ENCODE assay signal across 8 mouse cellular contexts in the genomic region with DNA sequence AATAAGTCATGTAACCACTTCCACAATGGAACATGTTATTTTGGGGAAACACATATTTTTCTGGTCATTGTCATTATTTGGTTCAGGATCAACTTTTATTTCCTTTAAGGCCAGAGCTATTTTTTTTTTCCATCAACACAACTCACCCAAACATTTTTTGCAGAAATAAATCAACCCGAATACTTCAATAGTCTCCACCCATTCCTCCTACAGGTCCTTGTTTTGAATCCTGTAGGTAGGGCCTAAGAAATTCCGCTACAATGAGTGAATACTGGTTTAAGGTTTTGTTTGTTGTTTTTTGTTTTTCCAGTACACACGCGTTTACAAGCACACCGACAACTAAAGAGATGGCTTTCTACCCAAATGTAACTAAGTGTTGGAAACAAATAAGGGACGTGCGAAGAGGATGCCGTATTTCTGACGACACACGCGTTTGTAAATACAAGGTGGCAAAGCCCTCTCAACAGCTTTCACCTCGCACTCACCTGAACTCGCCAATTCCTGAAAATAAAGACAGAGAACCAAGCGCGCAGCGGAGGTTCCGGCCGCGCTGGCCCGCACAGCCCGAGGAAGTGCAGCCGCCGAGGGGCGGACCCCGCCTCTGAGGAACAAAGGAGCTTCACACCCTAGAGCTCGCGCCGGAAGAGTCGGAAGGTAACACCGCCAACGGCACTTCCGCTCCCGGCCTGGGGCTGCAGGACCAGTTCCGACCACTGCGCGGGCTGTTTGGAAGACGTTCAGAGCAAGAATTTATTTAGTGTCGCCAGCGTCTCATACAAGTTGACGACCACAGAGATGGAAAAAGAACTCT. TPM values are rescaled to one million over a fixed set of nuclear protein-coding genes. Genes with fewer than 3 reads are reported as not detected.
DNase-seq lines count a peak whose midpoint lies in the region; ATAC-seq and TF ChIP-seq lines count a peak whose summit lies in the region.

A gene (minus strand): TSS at position 646 of the 811 bp plus-strand sequence.

- TF ChIP-seq CTCF in C2C12 (IDR thresholded peaks at IDR 0.05; ENCODE audit: control insufficient read depth, insufficient read depth, insufficient read length): peak; percentile 1
- TF ChIP-seq CTCF in brain, embryonic 14.5 days (IDR thresholded peaks at IDR 0.05; ENCODE audit: borderline replicate concordance, extremely low read depth, insufficient read depth, insufficient read length): peak; percentile 77
- peak; percentile 75 for TF ChIP-seq CTCF in liver, adult 2 months (IDR thresholded peaks at IDR 0.05; ENCODE audit: low read depth, low read length)

- ATAC-seq in heart, embryonic 11.5 days (replicated peaks; ENCODE audit: insufficient number of reproducible peaks, low FRiP score, low TSS enrichment): peak; percentile 98
- ATAC-seq in kidney, embryonic 16.5 days (ENCODE audit: low FRiP score, low TSS enrichment): peak; percentile 99

- H3K27ac ChIP-seq in heart, embryonic 11.5 days (ENCODE audit: low read depth, low read length): peak within 1 kb of the TSS; percentile 54; the same call in 1 of the 2 replicates
- peak within 1 kb of the TSS; percentile 58 for H3K27ac ChIP-seq in kidney, embryonic 16.5 days (ENCODE audit: low read length)
- H3K27ac ChIP-seq in liver, adult 2 months (replicated peaks; ENCODE audit: insufficient read depth, low read depth, low read length): peak within 1 kb of the TSS; percentile 55

- TF ChIP-seq POLR2A in brain, embryonic 14.5 days (IDR thresholded peaks at IDR 0.05; ENCODE audit: borderline replicate concordance, extremely low read depth, insufficient read depth, insufficient read length, poor library complexity, severe bottlenecking): peak; percentile 92
- TF ChIP-seq POLR2A in liver, adult 2 months (IDR thresholded peaks at IDR 0.05; ENCODE audit: extremely low read depth, insufficient read depth, low read length): 0 out of 2 replicates have a peak, but pooled peaks have one; percentile 11
- peak; percentile 68 for TF ChIP-seq POLR2A in myocyte (IDR thresholded peaks at IDR 0.05; ENCODE audit: insufficient read length, low read depth)

- 3% methylated on average over 40 of the region's 40 CpGs for WGBS in heart, embryonic 11.5 days (ENCODE audit: insufficient replicate concordance)
- WGBS in kidney, embryonic 16.5 days: 2% methylated on average over 40 of the region's 40 CpGs
- WGBS in liver, adult 2 months: under 1% methylated on average over 40 of the region's 40 CpGs

- peak within 1 kb of the TSS; percentile 80 for H3K9ac ChIP-seq in heart, embryonic 11.5 days (ENCODE audit: low read depth, low read length)
- H3K9ac ChIP-seq in kidney, embryonic 16.5 days (replicated peaks; ENCODE audit: low read length): peak within 1 kb of the TSS; percentile 72
- H3K9ac ChIP-seq in liver, adult 2 months (ENCODE audit: low read depth, low read length): peak within 1 kb of the TSS; percentile 78

- H3ac ChIP-seq in C2C12 (ENCODE audit: control insufficient read depth, insufficient read length, low read depth) (peak within 1 kb of the TSS; percentile 56), myocyte (ENCODE audit: control insufficient read depth, insufficient read length) (peak within 1 kb of the TSS; percentile 2)

- peak within 1 kb of the TSS; percentile 51 for H3K4me3 ChIP-seq in C2C12 (ENCODE audit: insufficient read depth, poor library complexity, severe bottlenecking)
- peak within 1 kb of the TSS; percentile 87 for H3K4me3 ChIP-seq in erythroblast, embryonic 14.5 days (replicated peaks)
- H3K4me3 ChIP-seq in heart, embryonic 11.5 days (ENCODE audit: low read depth, low read length): peak within 1 kb of the TSS; percentile 76
- H3K4me3 ChIP-seq in kidney, embryonic 16.5 days (ENCODE audit: low read length): peak within 1 kb of the TSS; percentile 64
- peak within 1 kb of the TSS; percentile 81 for H3K4me3 ChIP-seq in liver, adult 2 months (ENCODE audit: insufficient read depth, low read depth, low read length)
- peak within 1 kb of the TSS; percentile 60 for H3K4me3 ChIP-seq in myocyte

- DNase-seq in brain, embryonic 14.5 days (ENCODE audit: low read depth): peak; percentile 97
- peak; percentile 81 for DNase-seq in liver, adult 2 months (ENCODE audit: extremely low read depth, low read depth, low spot score)
- DNase-seq in splenic B cell, adult 2 months (ENCODE audit: low read depth, low spot score): peak; percentile 93

- peaks cover 40% of the 10 kb centered on the region for H3K79me2 ChIP-seq in C2C12 (ENCODE audit: control insufficient read depth, insufficient read depth)
- H3K79me2 ChIP-seq in liver, adult 2 months (ENCODE audit: control insufficient read depth, insufficient read depth, low read length): peaks cover 9% of the 10 kb centered on the region; the same call in 1 of the 2 replicates
- H3K79me2 ChIP-seq in myocyte (ENCODE audit: control insufficient read depth, insufficient read depth): peaks cover 30% of the 10 kb centered on the region

- H3K27me3 ChIP-seq in C2C12 (ENCODE audit: control insufficient read depth, insufficient read depth, insufficient read length) (no peaks in the 10 kb centered on the region), myocyte (ENCODE audit: control insufficient read depth, insufficient read depth, insufficient read length) (no peaks in the 10 kb centered on the region)
- H3K27me3 ChIP-seq in erythroblast, embryonic 14.5 days (ENCODE audit: control insufficient read depth): no peaks in the 10 kb centered on the region
- H3K27me3 ChIP-seq in heart, embryonic 11.5 days (ENCODE audit: control insufficient read depth, insufficient read depth, low read length): no peaks in the 10 kb centered on the region
- H3K27me3 ChIP-seq in kidney, embryonic 16.5 days (ENCODE audit: insufficient read depth, low read length): no peaks in the 10 kb centered on the region
- H3K27me3 ChIP-seq in liver, adult 2 months (ENCODE audit: control insufficient read depth, insufficient read depth, low read length): no peaks in the 10 kb centered on the region
- no peaks in the 10 kb centered on the region for H3K27me3 ChIP-seq in splenic B cell, adult 2 months (ENCODE audit: control insufficient read depth, insufficient read depth, low read length, poor library complexity, severe bottlenecking)

- peaks cover 17% of the 10 kb centered on the region for H3K4me1 ChIP-seq in erythroblast, embryonic 14.5 days (ENCODE audit: control insufficient read depth)
- H3K4me1 ChIP-seq in heart, embryonic 11.5 days (ENCODE audit: control insufficient read depth, insufficient read depth, low read length): no peaks in the 10 kb centered on the region
- peaks cover 9% of the 10 kb centered on the region; the same call in 1 of the 2 replicates for H3K4me1 ChIP-seq in kidney, embryonic 16.5 days (ENCODE audit: insufficient read depth, low read length)
- peaks cover 7% of the 10 kb centered on the region for H3K4me1 ChIP-seq in liver, adult 2 months (ENCODE audit: control insufficient read depth, insufficient read depth, low read length)

- H3K79me3 ChIP-seq in C2C12 (ENCODE audit: low read depth): peaks cover 20% of the 10 kb centered on the region

- H3K9me3 ChIP-seq in erythroblast, embryonic 14.5 days (ENCODE audit: control insufficient read depth, low read length): no peaks in the 10 kb centered on the region
- H3K9me3 ChIP-seq in heart, embryonic 11.5 days (replicated peaks; ENCODE audit: control insufficient read depth, low read length): no peaks in the 10 kb centered on the region
- 0 out of 2 replicates have a peak, but pooled peaks cover 4% of the 10 kb centered on the region for H3K9me3 ChIP-seq in kidney, embryonic 16.5 days (ENCODE audit: low read length)

- no peaks in the 10 kb centered on the region for H3K36me3 ChIP-seq in C2C12 (ENCODE audit: control insufficient read depth, insufficient read depth)
- no peaks in the 10 kb centered on the region for H3K36me3 ChIP-seq in erythroblast, embryonic 14.5 days (ENCODE audit: control insufficient read depth)
- H3K36me3 ChIP-seq in heart, embryonic 11.5 days (ENCODE audit: control insufficient read depth, insufficient read depth, low read length): no peaks in the 10 kb centered on the region
- H3K36me3 ChIP-seq in kidney, embryonic 16.5 days (ENCODE audit: insufficient read depth, low read length): no peaks in the 10 kb centered on the region
- H3K36me3 ChIP-seq in liver, adult 2 months (ENCODE audit: control insufficient read depth, insufficient read depth, low read length): no peaks in the 10 kb centered on the region
- H3K36me3 ChIP-seq in myocyte (ENCODE audit: control insufficient read depth, insufficient read depth): no peaks in the 10 kb centered on the region
- no peaks in the 10 kb centered on the region for H3K36me3 ChIP-seq in splenic B cell, adult 2 months (ENCODE audit: control insufficient read depth, insufficient read depth, low read length, poor library complexity, severe bottlenecking)

- H3K4me2 ChIP-seq in heart, embryonic 11.5 days: peak within 1 kb of the TSS; percentile 71
- peak within 1 kb of the TSS; percentile 85 for H3K4me2 ChIP-seq in kidney, embryonic 16.5 days (replicated peaks; ENCODE audit: low read depth, low read length)
- H3K4me2 ChIP-seq in myocyte (ENCODE audit: low read depth): peak within 1 kb of the TSS; percentile 72

TF ChIP-seq in C2C12, 6 proteins besides CTCF, POLR2A, EP300 and RAD21:
- TF ChIP-seq MAX (IDR thresholded peaks at IDR 0.05) (no peak), MYOD1 (IDR thresholded peaks at IDR 0.05; ENCODE audit: control insufficient read depth, insufficient read length, low read depth) (no peak), FOSL1 (IDR thresholded peaks at IDR 0.05; ENCODE audit: insufficient read depth, low read length, poor library complexity, severe bottlenecking) (no peak), CEBPB (IDR thresholded peaks at IDR 0.05; ENCODE audit: low read depth) (no peak), USF1 (IDR thresholded peaks at IDR 0.05; ENCODE audit: low read depth) (no peak)

TF ChIP-seq in myocyte, 11 proteins besides CTCF, POLR2A, EP300 and RAD21 (continues in another document):
- TF ChIP-seq MYOD1 (IDR thresholded peaks at IDR 0.05; ENCODE audit: control insufficient read depth in 1 of 3, insufficient read length in 2 of 3, low read depth in 2 of 3) (no peak), E2F4 (IDR thresholded peaks at IDR 0.05; ENCODE audit: insufficient read depth) (peak; percentile 82), MYOG (IDR thresholded peaks at IDR 0.05; ENCODE audit: control insufficient read depth in 1 of 3, insufficient read depth in 1 of 3, insufficient read length in 2 of 3, low read depth in 2 of 3) (peak in 1 of 3 experiments; percentile 52), POLR2AphosphoS2 (IDR thresholded peaks at IDR 0.05; ENCODE audit: insufficient read length, low read depth) (peak; percentile 76), SRF (IDR thresholded peaks at IDR 0.05; ENCODE audit: control insufficient read depth, insufficient read length, low read depth) (no peak)

RNA-seq across cellular contexts. Expression of the gene that starts here (rescaled TPM):
- 17.5 TPM for polyA plus RNA-seq in C2C12 (2012; fragmentation: generic; extraction: Trizol)
- polyA plus RNA-seq in brain, embryonic 14.5 days (2012; rRNA removed): 21.5 and 28.2 TPM in 2 replicates
- 0.04 and 0.06 TPM in 2 replicates for polyA plus RNA-seq in erythroblast, embryonic 14.5 days (2012)
- 26.0 and 27.0 TPM in 2 replicates for polyA plus RNA-seq in heart, embryonic 11.5 days (2014; fragmentation: Nextera tagmentation; extraction: Ambion mirVana)
- polyA plus RNA-seq in kidney, embryonic 16.5 days (2015; fragmentation: Nextera tagmentation; extraction: Ambion mirVana): 27.1 and 31.3 TPM in 2 replicates
- total RNA-seq in liver, adult 2 months (2014; rRNA removed): 6.7 and 7.8 TPM in 2 replicates
- 3.5 and 4.6 TPM in 2 replicates for polyA plus RNA-seq in liver, adult 2 months (2012; rRNA removed)
- 18.4 TPM for polyA plus RNA-seq in myocyte (2012; fragmentation: generic; extraction: Trizol)

Comparison
In these comparisons a context has a peak if more than half of its experiments do, and no peak if none do; other contexts are left out.
1. Peak in every context shown above with its lines: DNase-seq, ATAC-seq, H3K4me3 ChIP-seq and H3K27ac ChIP-seq.
2. CTCF ChIP-seq: peak in every context shown above with its lines; median percentile 77 in brain, embryonic 14.5 days; 75 in liver, adult 2 months; 1 in C2C12.
3. POLR2A ChIP-seq: peak in every context shown above with its lines; median percentile 92 in brain, embryonic 14.5 days; 68 in myocyte; 11 in liver, adult 2 months.